Mouse (Mus musculus): ENCODE data around the gene Dedd.

Dedd gene

DNA sequence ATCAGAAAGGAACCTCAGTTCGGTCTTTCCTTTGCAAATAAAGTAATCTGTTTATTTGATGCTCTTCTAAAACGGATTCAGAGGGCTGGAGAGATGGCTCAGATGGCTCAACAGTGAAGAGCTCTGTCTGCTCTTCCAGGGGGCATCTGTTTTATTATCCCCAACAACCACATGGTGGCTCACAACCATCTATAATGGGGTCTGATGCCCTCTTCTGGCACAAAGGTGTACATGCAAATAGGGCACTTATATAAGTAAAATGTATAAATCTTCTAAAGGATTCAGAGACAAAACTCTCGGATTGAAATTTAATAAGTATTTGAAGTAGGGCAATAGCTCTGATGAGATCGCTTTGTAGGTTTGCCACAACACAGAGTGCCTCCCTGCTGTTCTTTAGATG lies 29.5 kb downstream of the Dedd start:
- intact Hi-C loops (cut with DNase I) = no loop called here

DNA sequence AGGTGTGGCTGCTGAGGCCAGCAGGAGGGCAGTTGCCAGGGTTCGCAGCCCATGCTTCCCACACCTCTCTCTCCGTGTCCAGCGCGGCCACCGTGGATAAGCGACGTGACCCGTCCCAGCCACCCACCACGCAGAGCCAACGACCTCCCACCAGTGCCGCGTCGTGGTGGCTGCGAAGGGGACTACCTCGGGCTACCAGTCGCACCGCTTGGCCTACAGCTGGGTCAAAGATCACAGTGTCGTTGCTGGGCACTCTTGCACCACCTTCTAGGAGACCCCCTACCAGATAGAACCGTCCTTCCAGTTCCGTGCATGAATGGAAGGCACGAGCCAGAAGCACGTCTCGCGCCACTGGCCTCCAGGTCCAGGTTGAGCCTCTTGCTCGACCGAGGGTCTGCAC lies 31.3 kb downstream of the Dedd start:
- intact Hi-C loops (cut with DNase I) = loop anchor here (2.0 to 5.0 kb wide), 2 partner anchors 119 to 207 kb away; no protein-coding TSS in a partner anchor

DNA sequence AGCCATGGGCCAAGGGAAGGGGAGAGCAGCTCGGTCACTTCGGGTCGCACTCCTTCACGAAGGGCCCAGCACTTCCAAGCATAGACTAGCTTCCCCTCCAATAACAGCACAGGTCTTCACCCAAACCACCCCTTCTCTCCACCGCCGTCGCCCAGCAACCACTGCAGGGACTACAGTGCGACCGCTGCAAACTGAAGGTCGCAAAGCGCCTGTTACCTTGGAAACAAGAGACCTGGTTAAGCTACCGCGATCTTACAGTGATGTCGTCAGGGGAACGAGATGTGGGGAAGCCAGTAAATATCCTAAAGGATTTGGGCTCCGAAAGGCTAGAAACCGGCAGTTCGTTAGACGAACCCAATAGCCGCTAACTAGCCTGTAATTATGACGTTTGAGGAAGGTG lies 31.7 kb downstream of the Dedd start, which contains the start of gene Klhdc9:
TSS of gene Klhdc9 (minus strand) at position 143 of the 400 bp plus-strand sequence.
- intact Hi-C loops (cut with DNase I) = loop anchor here (2.0 to 5.0 kb wide), 2 partner anchors 118 to 207 kb away; no protein-coding TSS in a partner anchor

DNA sequence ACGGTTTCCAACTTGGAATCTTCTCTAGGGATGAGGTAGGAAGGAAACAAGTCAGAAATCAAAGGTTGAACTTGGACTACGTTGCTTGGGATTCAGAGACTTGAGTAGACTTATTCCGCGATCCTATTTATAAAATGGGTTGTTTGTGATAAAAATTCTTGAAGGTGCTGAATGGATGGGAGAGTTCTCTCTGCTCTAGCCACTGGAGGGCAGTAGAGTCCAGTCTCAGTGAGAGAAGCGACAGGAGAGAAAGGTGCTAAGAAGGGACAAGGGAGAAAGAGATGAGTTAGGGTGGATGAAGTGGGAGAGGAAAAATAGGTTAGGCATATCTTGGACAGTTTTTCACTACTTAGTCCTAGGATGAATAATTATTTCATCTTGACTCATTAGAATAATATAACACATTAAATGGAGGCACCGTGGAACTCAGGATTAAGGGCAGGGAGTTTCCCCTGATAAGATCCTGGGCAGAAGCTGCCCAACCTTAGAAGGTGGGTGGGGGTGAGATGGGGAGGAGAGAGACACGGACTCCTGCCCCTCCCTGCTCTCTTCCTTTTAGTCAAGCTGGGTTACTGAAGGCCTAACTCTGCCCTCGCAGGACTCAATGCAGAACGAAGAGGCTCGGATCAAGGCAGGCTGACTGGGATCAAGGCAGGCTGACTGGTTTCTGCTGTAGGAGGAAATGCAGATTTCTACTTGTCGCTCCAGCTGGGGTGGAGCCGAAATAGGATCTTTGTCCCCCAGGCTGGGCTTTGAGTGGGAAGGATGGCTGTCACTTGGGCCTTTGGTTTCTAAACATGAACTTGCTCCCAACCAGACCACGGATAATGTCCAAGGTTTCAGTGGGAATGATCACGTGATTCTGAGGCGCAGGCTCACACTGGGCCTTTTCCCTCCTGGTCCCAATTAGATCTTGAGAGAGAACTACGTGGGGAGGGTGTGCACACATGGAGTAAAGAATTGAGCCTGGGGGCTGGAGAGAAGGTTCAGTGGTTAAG lies 32.5 kb downstream of the Dedd start:
- intact Hi-C loops (cut with DNase I) = loop anchor here (2.0 to 5.0 kb wide), 2 partner anchors 117 to 206 kb away; no protein-coding TSS in a partner anchor

DNA sequence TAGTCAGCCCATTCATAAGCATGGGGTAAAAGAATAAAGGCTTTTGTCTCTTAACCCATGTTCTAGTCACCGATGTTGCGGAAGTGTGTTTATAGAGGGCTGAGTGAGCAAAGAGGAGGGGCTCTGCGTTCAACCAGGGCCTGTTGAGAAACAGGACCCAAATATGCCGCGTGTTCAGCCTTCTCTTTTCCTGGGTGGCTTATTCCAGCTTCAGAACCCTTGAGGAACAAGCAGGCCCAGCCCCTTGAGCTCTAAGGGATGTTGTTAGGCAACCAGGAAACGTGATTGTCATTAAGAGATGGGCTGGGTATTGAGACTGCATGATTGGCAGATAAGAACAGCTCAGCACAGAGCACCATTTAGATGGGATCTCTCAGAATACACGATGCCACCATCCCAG lies 37.0 kb downstream of the Dedd start:
- intact Hi-C loops (cut with DNase I) = no loop called here

DNA sequence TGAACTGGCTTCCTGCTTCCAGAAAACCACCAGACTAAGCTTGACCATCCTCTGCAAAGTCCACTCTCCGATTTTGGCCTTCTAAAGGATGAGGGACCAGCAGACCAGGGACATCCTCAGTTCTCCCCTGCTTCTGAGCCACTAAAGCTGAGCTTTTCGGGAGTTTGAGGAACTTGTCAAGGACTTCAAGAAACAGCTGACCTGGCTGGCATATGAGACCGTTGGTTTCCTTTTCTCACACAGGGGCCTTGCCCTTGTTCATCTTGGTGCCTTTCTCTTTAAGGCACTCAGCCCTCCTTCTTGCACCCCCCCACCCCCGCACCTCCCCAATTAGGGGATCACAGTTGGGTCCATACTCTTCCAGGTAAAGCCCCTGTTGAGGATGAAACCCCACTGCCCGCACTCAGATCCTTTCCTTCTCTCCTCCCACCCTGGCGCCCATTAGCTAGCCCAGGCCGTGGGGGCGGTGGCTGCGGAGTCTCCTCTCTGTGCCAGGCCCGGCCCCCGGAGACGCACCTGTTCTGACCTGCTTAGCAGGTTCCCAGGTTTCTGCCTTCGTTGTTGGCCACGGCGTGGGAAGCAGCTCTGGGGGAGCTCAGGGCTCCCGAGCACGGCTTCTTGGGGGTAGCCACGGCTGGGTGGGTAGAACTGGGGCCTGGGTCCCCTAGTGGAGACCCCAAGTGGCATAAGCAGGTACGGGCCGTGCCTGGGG lies 41.1 kb downstream of the Dedd start, which contains the start of gene Nectin4:
TSS of gene Nectin4 (plus strand) at position 255 of the 712 bp plus-strand sequence.
- intact Hi-C loops (cut with DNase I) = loop anchor here (5.0 kb wide), 1 partner anchor 37 kb away; no protein-coding TSS in a partner anchor

DNA sequence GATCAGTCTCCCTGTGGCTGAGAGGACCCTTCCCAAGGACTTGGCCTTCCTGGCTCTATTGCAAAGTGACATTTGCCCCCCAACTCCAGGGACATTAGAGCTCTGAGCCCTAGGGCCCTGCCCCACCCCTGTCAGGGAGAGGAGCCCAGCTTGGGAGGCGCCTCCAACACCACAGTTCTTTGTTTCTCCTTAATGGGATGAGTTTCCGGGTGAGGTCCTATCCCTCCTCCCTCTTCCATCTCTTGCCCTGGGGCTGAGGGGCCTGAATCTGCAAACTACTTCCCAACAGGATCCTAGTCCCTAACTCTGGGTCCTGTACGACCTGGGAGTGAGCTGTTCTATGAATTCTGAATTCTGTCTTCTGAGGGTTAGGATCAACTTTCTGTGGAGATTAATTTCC lies 43.9 kb downstream of the Dedd start:
- intact Hi-C loops (cut with DNase I) = loop anchor here (5.0 kb wide), 1 partner anchor 34 kb away; no protein-coding TSS in a partner anchor

DNA sequence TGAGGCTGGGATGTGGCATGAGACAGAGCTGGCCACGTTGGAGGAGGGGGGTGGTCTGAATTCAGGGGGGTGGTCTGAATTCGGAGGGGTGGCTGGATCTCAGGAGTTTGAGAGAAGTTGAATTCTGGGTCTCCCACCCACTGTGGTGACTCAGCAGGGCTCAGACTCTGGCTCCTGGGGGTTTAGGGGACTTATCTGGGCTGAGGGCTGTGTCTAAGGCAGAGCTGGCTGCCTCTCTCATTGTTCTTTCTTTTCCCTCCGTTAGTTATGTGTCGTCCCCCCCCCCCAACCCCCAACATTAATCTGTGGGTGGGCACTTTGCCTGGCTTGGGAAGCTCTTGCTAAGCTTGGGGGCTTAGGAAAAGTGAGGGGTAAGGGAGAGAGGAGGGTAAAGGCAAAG lies 45.0 kb downstream of the Dedd start:
- intact Hi-C loops (cut with DNase I) = loop anchor here (5.0 kb wide), 1 partner anchor 33 kb away; no protein-coding TSS in a partner anchor

DNA sequence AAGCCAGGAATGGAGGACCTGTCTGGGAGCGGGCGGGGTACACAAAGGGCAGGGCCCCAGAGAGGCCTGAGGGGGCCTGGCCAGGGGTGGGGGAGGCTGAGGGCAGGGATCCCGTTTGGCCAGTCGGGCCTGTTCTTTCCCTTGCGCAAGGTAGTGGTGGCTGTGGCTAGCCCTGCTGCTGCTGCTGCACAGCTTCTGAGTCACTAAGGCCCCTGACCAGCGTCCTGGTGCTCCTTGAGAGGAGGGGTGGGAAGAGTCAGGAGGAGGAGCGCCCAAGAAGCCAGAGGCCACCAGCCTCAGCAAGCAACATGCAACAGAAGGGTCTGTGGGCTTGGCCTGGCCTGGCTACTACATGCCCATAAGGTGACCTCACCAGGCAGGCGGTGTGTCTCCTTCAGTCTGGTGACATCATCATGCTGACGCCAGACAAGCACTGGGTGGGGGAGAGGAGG lies 46.7 kb downstream of the Dedd start:
- intact Hi-C loops (cut with DNase I) = no loop called here

DNA sequence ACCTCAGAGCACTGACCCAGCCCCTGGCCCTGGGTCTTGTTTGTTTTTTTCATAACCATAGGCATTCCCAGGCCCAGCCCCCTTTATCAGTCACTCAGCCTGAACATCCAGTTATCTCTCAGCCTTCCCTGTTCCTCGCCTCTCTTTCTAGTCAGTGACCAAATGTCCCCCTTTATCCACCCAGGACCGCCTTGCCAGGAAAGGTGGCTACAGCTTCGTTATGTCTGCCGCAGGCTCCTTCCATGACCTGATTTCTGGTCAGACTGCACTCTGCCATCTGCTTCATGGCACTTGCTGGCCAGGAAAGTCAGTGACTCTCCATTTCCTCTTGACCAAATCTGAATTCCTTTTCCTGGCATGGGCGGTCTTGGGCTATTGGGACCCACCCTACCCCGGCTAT lies 49.4 kb downstream of the Dedd start:
- intact Hi-C loops (cut with DNase I) = no loop called here

DNA sequence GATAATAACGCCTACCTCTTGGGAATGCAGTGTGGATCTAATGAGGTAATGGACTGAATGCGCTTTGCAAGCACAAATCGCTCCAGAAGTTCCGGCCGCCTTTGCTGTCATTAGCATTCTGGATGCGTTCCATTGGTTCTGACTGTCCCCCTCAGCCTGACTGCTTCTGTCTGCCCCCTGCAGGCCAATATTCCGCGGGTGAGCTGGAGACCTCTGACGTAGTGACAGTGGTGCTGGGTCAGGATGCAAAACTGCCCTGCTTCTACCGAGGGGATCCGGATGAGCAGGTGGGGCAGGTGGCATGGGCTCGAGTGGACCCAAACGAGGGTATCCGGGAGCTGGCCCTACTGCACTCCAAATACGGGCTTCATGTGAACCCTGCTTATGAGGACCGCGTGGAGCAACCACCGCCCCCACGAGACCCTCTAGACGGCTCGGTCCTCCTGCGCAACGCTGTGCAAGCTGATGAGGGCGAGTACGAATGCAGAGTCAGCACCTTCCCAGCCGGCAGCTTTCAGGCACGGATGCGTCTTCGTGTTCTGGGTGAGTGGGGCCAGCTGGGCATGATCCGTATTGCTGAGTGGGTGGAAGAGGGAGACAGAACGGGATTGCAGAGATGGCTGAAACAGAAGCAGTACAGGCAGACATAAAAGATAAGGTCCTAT lies 51.1 kb downstream of the Dedd start:
- intact Hi-C loops (cut with DNase I) = no loop called here

DNA sequence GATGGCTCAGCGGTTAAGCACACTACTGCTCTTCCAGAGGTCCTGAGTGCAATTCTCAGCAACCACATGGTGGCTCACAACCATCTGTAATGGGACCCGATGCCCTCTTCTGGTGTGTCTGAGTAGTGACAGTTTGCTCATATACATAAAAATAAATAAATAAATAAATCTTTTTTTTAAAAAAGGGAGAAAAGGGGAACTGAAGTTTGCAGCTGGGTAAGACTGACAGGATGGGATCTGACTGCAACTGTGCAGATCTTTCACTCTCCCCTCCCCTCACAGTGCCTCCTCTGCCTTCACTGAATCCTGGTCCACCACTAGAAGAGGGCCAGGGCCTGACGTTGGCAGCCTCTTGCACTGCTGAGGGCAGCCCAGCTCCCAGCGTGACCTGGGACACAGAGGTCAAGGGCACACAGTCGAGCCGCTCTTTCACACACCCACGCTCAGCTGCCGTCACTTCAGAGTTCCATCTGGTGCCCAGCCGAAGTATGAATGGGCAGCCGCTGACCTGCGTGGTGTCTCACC lies 53.2 kb downstream of the Dedd start:
- intact Hi-C loops (cut with DNase I) = no loop called here

DNA sequence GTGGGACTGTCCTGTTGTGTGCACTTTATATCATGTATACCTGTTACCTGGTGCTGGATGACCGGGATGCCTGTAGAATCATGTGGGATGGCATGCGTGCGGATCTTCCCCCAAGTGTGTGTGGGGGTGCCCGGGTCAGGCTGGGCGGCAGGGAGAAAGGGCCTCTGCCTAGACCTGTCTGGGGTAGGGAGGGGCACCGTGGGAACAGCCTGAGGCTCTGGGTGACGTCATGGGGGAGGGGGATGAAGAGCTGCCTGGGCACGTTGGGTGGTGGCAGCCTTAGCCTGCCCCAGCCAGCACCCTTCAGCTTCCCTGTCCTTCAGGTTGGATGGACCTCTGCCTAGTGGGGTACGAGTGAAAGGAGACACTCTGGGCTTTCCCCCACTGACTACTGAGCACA lies 55.4 kb downstream of the Dedd start:
- intact Hi-C loops (cut with DNase I) = no loop called here

DNA sequence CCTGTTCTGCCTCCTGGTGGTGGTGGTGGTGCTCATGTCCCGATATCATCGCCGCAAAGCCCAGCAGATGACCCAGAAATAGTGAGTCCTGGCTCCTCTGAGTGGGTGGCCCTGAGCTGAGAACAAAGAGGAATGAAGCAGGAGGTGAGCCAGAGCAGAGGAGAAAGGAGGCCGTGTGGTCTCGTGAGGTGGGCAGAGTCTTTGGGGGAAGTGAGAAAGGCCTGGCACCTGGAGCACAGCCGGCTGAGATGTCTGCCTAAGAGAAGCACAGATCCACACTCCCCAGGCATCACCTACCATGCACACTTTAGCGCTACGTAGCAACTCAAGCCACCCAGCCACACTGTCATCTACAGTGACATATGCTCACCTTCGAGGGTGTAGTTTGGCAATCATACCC lies 56.2 kb downstream of the Dedd start:
- intact Hi-C loops (cut with DNase I) = no loop called here

DNA sequence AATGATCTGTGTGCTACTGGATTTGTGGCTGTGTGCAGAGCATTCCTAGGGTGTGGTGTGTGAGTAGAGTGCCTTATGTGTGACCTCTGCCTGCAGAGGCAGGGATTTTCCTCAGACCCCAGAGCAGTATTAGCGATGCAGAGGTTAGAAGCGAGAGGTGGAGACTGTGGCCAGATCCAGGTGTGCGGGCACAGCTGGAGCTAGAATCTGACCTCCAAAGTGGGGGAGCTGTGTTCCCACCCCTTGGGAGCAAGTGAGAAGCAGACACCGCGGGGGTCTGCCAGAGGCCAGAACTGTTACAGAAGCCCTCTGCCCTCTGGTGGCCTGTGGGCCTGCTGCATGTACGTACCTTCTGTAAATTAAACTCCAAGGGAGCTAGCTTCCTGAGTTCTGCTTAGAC lies 58.2 kb downstream of the Dedd start:
- intact Hi-C loops (cut with DNase I) = no loop called here

DNA sequence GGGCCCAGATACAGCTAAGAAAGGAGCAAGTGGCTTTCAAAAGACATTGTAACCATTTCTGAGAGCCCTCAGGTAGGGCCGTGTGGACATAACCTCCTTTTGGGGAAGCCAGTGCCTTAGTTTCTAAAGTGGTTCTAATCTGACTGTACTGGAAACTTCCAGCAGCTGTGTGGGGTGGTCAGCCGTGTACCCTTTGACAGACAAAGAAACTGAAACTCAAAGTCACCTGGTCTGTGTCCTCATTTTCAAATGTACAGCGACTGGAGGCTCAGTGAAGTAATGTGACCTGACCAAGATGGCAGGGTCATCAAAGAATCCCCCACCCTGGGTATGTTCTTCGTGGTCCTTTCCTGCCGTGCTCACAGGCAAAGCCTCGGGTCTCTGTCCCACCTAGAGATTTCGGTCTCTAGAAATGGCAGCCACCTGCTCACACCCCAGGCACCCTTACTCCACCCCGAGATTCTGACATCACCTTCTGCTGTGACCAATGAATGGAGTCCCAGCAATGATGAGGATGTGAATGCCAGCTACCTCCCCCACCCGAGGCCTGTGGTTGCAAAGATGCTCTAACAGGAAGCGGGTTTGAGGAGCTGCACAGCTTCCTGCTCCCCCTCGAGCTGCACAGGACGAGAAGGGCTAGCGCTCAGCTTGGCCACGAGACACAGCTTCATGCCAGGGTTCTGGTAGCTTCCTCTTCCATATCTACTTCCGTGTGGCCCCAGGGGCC lies 59.6 kb downstream of the Dedd start, which contains the start of gene Arhgap30:
TSS of gene Arhgap30 (plus strand) at position 579 of the 727 bp plus-strand sequence.
- intact Hi-C loops (cut with DNase I) = no loop called here

DNA sequence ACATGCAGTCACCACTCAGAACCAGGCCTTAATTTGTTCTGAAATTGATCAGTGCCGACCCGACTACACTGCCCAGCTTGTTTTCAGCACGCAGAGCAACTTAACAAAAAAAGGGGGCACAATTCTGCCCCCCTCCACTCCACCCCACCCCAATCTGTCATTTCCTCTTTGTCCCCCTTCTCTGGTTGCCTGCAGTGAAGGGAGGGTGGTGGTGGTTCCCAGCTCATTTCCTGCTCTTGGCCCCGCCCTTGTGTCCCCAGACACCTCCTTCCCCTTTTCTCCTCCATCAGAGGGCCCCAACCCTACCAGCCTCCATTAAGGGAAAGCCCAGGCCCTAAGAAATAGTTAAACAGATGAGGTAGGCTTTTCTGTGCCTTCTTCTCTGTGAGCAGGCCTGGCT lies 61.2 kb downstream of the Dedd start:
- intact Hi-C loops (cut with DNase I) = no loop called here
